Mouse (Mus musculus): Measurements from ENCODE around the gene Mtmr3. TPM values are rescaled to one million over a fixed set of nuclear protein-coding genes. Genes with fewer than 3 reads are reported as not detected.

The Mtmr3 gene
- total RNA-seq, 2 experiments from 2014 or later: 56.9 to 59.9 TPM

- no peak for DNase-seq
- intact Hi-C loops (cut with DNase I): loop anchor here (5.0 kb wide), 1 partner anchor 1696 kb away; no protein-coding TSS in a partner anchor
Observed at GRCm38 (mm10) chr11:4471251-4471650, 123.4 kb downstream of the Mtmr3 start.

GRCm38 (mm10) chr11:4469091-4469490, 125.6 kb downstream of the Mtmr3 start:
- DNase-seq: no peak
- intact Hi-C loops (cut with DNase I): no loop called here

GRCm38 (mm10) chr11:4467436-4467835, 127.2 kb downstream of the Mtmr3 start:
- intact Hi-C loops (cut with DNase I): no loop called here
- DNase-seq: no peak

GRCm38 (mm10) chr11:4466191-4466590, 128.5 kb downstream of the Mtmr3 start:
- DNase-seq: no peak
- intact Hi-C loops (cut with DNase I): no loop called here

- DNase-seq: no peak
- intact Hi-C loops (cut with DNase I): no loop called here
Observed at GRCm38 (mm10) chr11:4464616-4465015, 130.0 kb downstream of the Mtmr3 start.

GRCm38 (mm10) chr11:4464186-4464585, 130.5 kb downstream of the Mtmr3 start:
- no peak for DNase-seq
- intact Hi-C loops (cut with DNase I): no loop called here

- DNase-seq: no peak
- intact Hi-C loops (cut with DNase I): no loop called here
Observed at GRCm38 (mm10) chr11:4462868-4463267, 131.8 kb downstream of the Mtmr3 start.

- intact Hi-C loops (cut with DNase I): no loop called here
- peak in 1 of 2 experiments; percentile 31 for DNase-seq
Observed at GRCm38 (mm10) chr11:4461154-4461553, 133.5 kb downstream of the Mtmr3 start.

- intact Hi-C loops (cut with DNase I): no loop called here
- DNase-seq: no peak
Observed at GRCm38 (mm10) chr11:4460615-4461014, 134.0 kb downstream of the Mtmr3 start.

GRCm38 (mm10) chr11:4454895-4455535, 139.6 kb downstream of the Mtmr3 start:
- intact Hi-C loops (cut with DNase I): no loop called here
- no peak for DNase-seq

- DNase-seq: no peak
- intact Hi-C loops (cut with DNase I): no loop called here
Observed at GRCm38 (mm10) chr11:4452467-4453184, 142.0 kb downstream of the Mtmr3 start.

- intact Hi-C loops (cut with DNase I): no loop called here
- peak; percentile 54 to 70 for DNase-seq
Observed at GRCm38 (mm10) chr11:4451116-4451515, 143.5 kb downstream of the Mtmr3 start.

- no peak for DNase-seq
- intact Hi-C loops (cut with DNase I): no loop called here
Observed at GRCm38 (mm10) chr11:4446195-4446868, 148.3 kb downstream of the Mtmr3 start.

GRCm38 (mm10) chr11:4442280-4442679, 152.4 kb downstream of the Mtmr3 start:
- intact Hi-C loops (cut with DNase I): no loop called here
- DNase-seq: no peak

GRCm38 (mm10) chr11:4440978-4441377, 153.7 kb downstream of the Mtmr3 start, which contains the start of gene Hormad2:
Gene Hormad2, minus strand, starts transcription at chr11:4441105.
- intact Hi-C loops (cut with DNase I): no loop called here
- no peak for DNase-seq

- intact Hi-C loops (cut with DNase I): loop anchor here (5.0 kb wide), 3 partner anchors 259 to 399 kb away; no protein-coding TSS in a partner anchor
- DNase-seq: no peak
Observed at GRCm38 (mm10) chr11:4438211-4438610, 156.5 kb downstream of the Mtmr3 start.

- DNase-seq: no peak
- intact Hi-C loops (cut with DNase I): loop anchor here (2.0 to 5.0 kb wide), 4 partner anchors 260 to 429 kb away; no protein-coding TSS in a partner anchor
Observed at GRCm38 (mm10) chr11:4437318-4437717, 157.3 kb downstream of the Mtmr3 start.

GRCm38 (mm10) chr11:4436631-4437030, 158.0 kb downstream of the Mtmr3 start:
- DNase-seq: peak in 1 of 2 experiments; percentile 16
- intact Hi-C loops (cut with DNase I): loop anchor here (1.0 to 5.0 kb wide), 5 partner anchors 261 to 430 kb away; no protein-coding TSS in a partner anchor

GRCm38 (mm10) chr11:4434461-4434860, 160.2 kb downstream of the Mtmr3 start:
- DNase-seq: no peak
- intact Hi-C loops (cut with DNase I): no loop called here
